Mouse (Mus musculus): ENCODE measurements around the gene Gm20388. TPM values are rescaled to one million over a fixed set of nuclear protein-coding genes. Genes with fewer than 3 reads are reported as not detected.

Gene Gm20388
- polyA plus RNA-seq, 1 experiment from 2014 or later, result not detected

DNA sequence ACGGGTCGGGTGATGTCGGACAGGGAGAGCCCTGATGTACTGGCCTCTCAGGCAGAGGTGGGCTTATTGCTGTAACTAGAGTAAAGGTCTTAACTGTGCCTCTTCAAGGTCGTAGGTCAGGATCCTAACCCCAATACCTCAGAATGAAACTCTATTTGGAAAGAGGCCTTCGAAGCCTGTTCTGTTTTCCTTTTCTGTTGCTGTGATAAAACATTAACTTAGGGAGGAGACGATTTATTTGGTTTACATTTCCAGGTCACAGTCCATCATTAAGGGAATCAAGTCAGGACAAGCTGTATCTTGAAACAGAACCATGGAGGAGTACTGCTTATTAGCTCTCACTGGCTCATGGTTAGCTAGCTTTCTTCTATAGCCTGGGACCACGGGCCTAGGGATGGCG lies 4242.1 kb downstream of the Gm20388 start:
- H3K4me2 ChIP-seq (replicated peaks; ENCODE audit: low read depth), result no peak overlapping the region
- no peak overlapping the region for H3K27ac ChIP-seq (replicated peaks)
- H3K4me3 ChIP-seq (ENCODE audit: low read depth, low read length), result no peak overlapping the region
- no peaks in the 10 kb centered on the region for H3K27me3 ChIP-seq (ENCODE audit: control insufficient read depth, insufficient read depth, low read length)
- no peaks in the 10 kb centered on the region for H3K4me1 ChIP-seq (replicated peaks; ENCODE audit: control insufficient read depth, insufficient read depth)
- DNase-seq (ENCODE audit: low spot score), result no peak
- no peak for TF ChIP-seq EP300 (optimal IDR thresholded peaks at IDR 0.05)
- TF ChIP-seq CTCF (IDR thresholded peaks at IDR 0.05; ENCODE audit: low read depth), result no peak
- ATAC-seq (ENCODE audit: low FRiP score, low TSS enrichment), result no peak
- H3K9me3 ChIP-seq (ENCODE audit: control insufficient read depth, low read length), result no peaks in the 10 kb centered on the region
- H3K9ac ChIP-seq (ENCODE audit: low read length), result no peak overlapping the region
- no peaks in the 10 kb centered on the region for H3K36me3 ChIP-seq (ENCODE audit: control insufficient read depth, insufficient read depth, low read length)
- WGBS, result 78% methylated on average over 8 of the region's 8 CpGs

DNA sequence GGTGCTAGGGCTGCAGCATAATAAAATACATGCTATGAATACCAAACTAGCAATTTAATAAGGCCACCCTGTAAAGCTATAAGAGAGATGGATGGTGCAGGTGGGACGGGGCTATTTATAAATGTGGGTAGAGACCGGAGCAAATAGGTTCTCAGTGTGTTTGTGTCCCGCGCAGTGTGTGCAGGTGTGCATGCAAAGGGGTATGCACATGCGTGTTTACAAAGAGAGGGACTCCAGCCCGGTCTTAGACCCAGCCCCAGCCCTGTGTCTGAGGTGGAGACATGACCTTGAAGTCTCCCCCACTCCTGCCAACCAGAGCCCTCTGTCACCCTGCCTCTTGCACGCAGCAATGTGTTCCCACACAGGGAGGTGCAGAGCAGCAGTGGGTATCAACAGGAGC lies 4245.7 kb downstream of the Gm20388 start:
- DNase-seq (ENCODE audit: low spot score) (no peak), ATAC-seq (ENCODE audit: low FRiP score, low TSS enrichment) (no peak)
- Histone ChIP-seq H3K9me3 (ENCODE audit: control insufficient read depth, low read length) (no peaks in the 10 kb centered on the region), H3K27ac (replicated peaks) (no peak overlapping the region), H3K9ac (ENCODE audit: low read length) (no peak overlapping the region), H3K4me2 (replicated peaks; ENCODE audit: low read depth) (no peak overlapping the region), H3K36me3 (ENCODE audit: control insufficient read depth, insufficient read depth, low read length) (no peaks in the 10 kb centered on the region), H3K4me1 (replicated peaks; ENCODE audit: control insufficient read depth, insufficient read depth) (no peaks in the 10 kb centered on the region), H3K4me3 (ENCODE audit: low read depth, low read length) (no peak overlapping the region), H3K27me3 (ENCODE audit: control insufficient read depth, insufficient read depth, low read length) (no peaks in the 10 kb centered on the region)
- 71% methylated on average over 7 of the region's 7 CpGs for WGBS
- no peak for TF ChIP-seq CTCF (IDR thresholded peaks at IDR 0.05; ENCODE audit: low read depth)
- TF ChIP-seq EP300 (optimal IDR thresholded peaks at IDR 0.05), result no peak

DNA sequence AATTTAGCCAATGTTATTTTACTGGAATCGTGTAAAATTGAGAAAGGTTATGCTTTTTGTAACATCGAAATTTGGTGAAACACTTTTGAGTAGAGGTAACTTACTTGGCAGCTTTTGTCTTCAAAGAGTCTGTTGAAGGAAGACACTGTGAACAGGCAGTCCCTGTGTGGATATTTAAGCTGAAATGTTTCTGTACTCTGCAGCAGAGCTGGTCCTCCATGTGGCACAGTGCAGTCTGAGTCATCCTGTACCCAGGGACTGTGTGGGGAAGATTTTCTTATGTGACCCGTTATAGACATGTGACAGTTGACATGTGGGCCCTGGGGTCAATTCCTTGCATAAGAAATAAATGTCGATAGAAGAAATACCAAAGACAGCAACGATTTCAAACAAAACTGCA lies 4251.0 kb downstream of the Gm20388 start:
- ATAC-seq (ENCODE audit: low FRiP score, low TSS enrichment) (no peak), DNase-seq (ENCODE audit: low spot score) (no peak)
- Histone ChIP-seq H3K36me3 (ENCODE audit: control insufficient read depth, insufficient read depth, low read length) (no peaks in the 10 kb centered on the region), H3K9me3 (ENCODE audit: control insufficient read depth, low read length) (no peaks in the 10 kb centered on the region), H3K4me2 (replicated peaks; ENCODE audit: low read depth) (no peak overlapping the region), H3K9ac (ENCODE audit: low read length) (no peak overlapping the region), H3K4me1 (replicated peaks; ENCODE audit: control insufficient read depth, insufficient read depth) (no peaks in the 10 kb centered on the region), H3K27me3 (ENCODE audit: control insufficient read depth, insufficient read depth, low read length) (no peaks in the 10 kb centered on the region), H3K27ac (replicated peaks) (no peak overlapping the region), H3K4me3 (ENCODE audit: low read depth, low read length) (no peak overlapping the region)
- TF ChIP-seq EP300 (optimal IDR thresholded peaks at IDR 0.05), result no peak
- TF ChIP-seq CTCF (IDR thresholded peaks at IDR 0.05; ENCODE audit: low read depth), result no peak
- 83% methylated on average over 5 of the region's 5 CpGs for WGBS

DNA sequence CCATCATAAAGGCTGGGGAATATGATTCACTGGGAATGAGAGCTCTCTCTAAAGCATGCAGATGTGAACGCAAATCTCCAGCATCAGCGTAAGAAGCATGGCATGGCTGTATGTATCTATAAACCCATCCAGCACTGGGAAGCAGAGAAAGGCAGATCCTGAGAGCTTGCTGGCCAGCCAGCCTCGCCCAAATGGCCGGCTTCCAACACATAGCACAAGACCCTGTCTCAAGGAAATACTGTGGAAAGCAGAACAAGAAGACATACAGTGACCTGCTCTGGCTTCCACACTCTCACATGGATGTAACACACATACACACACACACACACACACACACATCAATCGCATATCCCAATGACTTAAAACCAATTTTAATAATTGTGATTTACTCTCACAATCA lies 4252.6 kb downstream of the Gm20388 start:
- no peak overlapping the region for H3K4me3 ChIP-seq (ENCODE audit: low read depth, low read length)
- no peaks in the 10 kb centered on the region for H3K27me3 ChIP-seq (ENCODE audit: control insufficient read depth, insufficient read depth, low read length)
- no peak overlapping the region for H3K4me2 ChIP-seq (replicated peaks; ENCODE audit: low read depth)
- H3K9me3 ChIP-seq (ENCODE audit: control insufficient read depth, low read length), result no peaks in the 10 kb centered on the region
- no peaks in the 10 kb centered on the region for H3K4me1 ChIP-seq (replicated peaks; ENCODE audit: control insufficient read depth, insufficient read depth)
- ATAC-seq (ENCODE audit: low FRiP score, low TSS enrichment) (no peak), DNase-seq (ENCODE audit: low spot score) (no peak)
- TF ChIP-seq EP300 (optimal IDR thresholded peaks at IDR 0.05) (no peak), CTCF (IDR thresholded peaks at IDR 0.05; ENCODE audit: low read depth) (no peak)
- H3K36me3 ChIP-seq (ENCODE audit: control insufficient read depth, insufficient read depth, low read length), result no peaks in the 10 kb centered on the region
- 79% methylated on average over 5 of the region's 5 CpGs for WGBS
- H3K9ac ChIP-seq (ENCODE audit: low read length), result no peak overlapping the region
- H3K27ac ChIP-seq (replicated peaks), result no peak overlapping the region

DNA sequence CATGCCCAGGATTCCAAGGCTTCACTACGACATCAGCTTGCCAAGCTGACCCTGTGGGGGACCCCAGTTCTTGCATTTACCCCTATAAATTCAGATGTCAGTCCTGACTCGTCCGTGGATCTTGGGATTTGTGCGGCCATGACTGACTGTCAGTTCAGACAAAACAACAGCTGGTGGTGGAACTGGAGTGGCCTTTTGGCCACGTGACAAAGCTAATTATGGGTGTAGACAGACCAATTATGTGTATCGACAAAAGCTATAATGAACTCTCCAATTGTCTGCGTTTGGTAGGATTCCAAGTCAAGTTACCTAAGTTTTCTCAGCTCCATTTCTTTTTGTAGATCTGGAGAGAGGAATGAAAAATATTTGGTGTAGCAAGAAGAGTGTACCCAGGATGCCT lies 4259.1 kb downstream of the Gm20388 start:
- DNase-seq (ENCODE audit: low spot score) (no peak), ATAC-seq (ENCODE audit: low FRiP score, low TSS enrichment) (no peak)
- Histone ChIP-seq H3K4me1 (replicated peaks; ENCODE audit: control insufficient read depth, insufficient read depth) (no peaks in the 10 kb centered on the region), H3K36me3 (ENCODE audit: control insufficient read depth, insufficient read depth, low read length) (no peaks in the 10 kb centered on the region), H3K27me3 (ENCODE audit: control insufficient read depth, insufficient read depth, low read length) (no peaks in the 10 kb centered on the region), H3K9ac (ENCODE audit: low read length) (no peak overlapping the region), H3K4me2 (replicated peaks; ENCODE audit: low read depth) (no peak overlapping the region), H3K4me3 (ENCODE audit: low read depth, low read length) (no peak overlapping the region), H3K9me3 (ENCODE audit: control insufficient read depth, low read length) (no peaks in the 10 kb centered on the region), H3K27ac (replicated peaks) (no peak overlapping the region)
- TF ChIP-seq EP300 (optimal IDR thresholded peaks at IDR 0.05) (no peak), CTCF (IDR thresholded peaks at IDR 0.05; ENCODE audit: low read depth) (no peak)
- 65% methylated on average over 7 of the region's 7 CpGs for WGBS

DNA sequence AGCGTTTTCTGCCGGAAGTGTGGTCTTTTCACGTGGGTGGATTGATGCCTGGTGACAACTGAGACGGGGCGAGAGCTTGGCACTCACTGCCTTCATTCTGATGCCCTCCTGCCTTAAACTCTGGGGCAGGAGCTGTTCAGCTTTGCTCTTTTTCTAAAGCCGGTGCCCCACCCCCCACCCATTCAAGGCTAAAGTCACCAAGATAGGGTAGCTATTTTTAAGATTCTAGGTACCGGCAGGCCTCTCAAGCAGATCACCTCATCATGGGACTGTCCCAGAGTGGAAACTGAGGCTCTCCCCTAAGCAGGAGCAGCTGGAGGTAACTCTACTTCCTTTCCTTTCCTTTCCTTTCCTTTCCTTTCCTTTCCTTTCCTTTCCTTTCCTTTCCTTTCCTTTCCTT lies 4260.0 kb downstream of the Gm20388 start:
- H3K4me1 ChIP-seq (replicated peaks; ENCODE audit: control insufficient read depth, insufficient read depth), result no peaks in the 10 kb centered on the region
- H3K36me3 ChIP-seq (ENCODE audit: control insufficient read depth, insufficient read depth, low read length), result no peaks in the 10 kb centered on the region
- 81% methylated on average over 7 of the region's 7 CpGs for WGBS
- no peak for TF ChIP-seq EP300 (optimal IDR thresholded peaks at IDR 0.05)
- TF ChIP-seq CTCF (IDR thresholded peaks at IDR 0.05; ENCODE audit: low read depth), result no peak
- no peaks in the 10 kb centered on the region for H3K9me3 ChIP-seq (ENCODE audit: control insufficient read depth, low read length)
- H3K4me3 ChIP-seq (ENCODE audit: low read depth, low read length), result no peak overlapping the region
- no peak overlapping the region for H3K4me2 ChIP-seq (replicated peaks; ENCODE audit: low read depth)
- H3K27me3 ChIP-seq (ENCODE audit: control insufficient read depth, insufficient read depth, low read length), result no peaks in the 10 kb centered on the region
- no peak overlapping the region for H3K27ac ChIP-seq (replicated peaks)
- H3K9ac ChIP-seq (ENCODE audit: low read length), result no peak overlapping the region
- ATAC-seq (ENCODE audit: low FRiP score, low TSS enrichment) (no peak), DNase-seq (ENCODE audit: low spot score) (no peak)
